Mouse (Mus musculus) frontal cortex, adult 2 months (tissue): ENCODE measurements around the gene Glp1r. TPM values are rescaled to one million over a fixed set of nuclear protein-coding genes. Genes with fewer than 3 reads are reported as not detected.

Experiments
- DNase-seq, 2 experiments: peaks; one replicate each; pipeline ENCODE4 v3.0.0; 2022; ENCODE audit warnings: low spot score in 1 of 2; ENCODE audit errors: extremely low spot score in 1 of 2
- polyA plus RNA-seq: library from polyadenylated mRNA; depleted of rRNA; stranded (reverse); fragments of >200 nt; gene quantifications from 2 replicates; pipeline ENCODE4 v1.2.3, GENCODE M21; 2012; rRNA removed

The Glp1r gene
- 0.70 and 0.74 TPM in 2 replicates for polyA plus RNA-seq

GRCm38 (mm10) chr17:30901627-30902026, at the start of gene Glp1r:
Glp1r (plus strand) TSS chr17:30901817.
- no peak for DNase-seq

DNA sequence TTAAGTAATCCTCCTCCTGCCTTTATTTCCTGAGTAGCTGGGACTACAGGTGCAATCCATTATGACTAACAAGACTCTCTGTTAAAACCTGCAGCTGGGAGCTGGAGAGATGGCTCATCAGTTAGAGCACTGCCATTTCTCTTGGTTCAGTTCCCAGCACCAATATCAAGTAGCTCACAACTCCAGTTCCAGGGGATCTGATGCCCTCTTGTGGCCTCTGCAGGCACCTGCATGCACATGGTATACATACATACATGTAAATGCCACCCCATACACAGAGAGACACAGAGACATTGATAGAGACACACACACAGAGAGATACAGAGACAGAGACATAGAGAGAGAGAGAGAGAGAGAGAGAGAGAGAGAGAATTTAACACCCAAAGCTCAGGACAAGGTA, 49.3 kb upstream of the Glp1r start:
- no peak for DNase-seq

GRCm38 (mm10) chr17:30857347-30857746, 44.3 kb upstream of the Glp1r start:
- DNase-seq = no peak

DNA sequence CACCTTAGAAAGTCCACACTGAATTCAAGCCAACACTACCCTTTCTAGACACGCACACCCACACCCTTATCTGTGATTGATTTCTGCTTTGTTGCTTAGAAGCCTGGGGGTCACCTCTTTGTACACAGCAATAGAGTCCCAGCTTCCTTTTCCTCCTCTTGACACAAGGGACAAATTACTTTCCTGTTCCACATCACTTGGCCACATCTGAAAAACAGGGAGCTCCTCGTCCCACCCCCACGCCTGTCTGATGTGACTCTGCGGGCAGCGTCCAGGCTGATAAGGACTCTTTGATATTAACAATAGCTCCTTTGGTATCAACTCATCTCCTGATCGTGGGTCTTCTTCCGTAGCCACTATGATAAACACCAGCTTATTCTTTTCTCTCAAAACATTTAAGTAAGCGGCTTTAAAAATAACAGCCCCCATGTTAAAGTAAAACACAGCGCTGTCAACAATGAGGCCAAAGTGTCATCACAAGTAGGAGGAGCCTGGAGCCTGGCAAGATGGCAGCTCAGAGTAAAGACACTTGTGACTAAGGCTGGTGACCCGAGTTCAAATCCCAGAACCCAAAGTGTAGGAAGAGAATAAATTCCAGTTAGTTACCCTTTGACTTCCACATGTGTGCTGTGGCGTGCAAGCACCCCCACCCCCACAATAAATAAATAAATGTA, 42.9 kb upstream of the Glp1r start:
- DNase-seq = no peak

- DNase-seq = no peak
Measured at GRCm38 (mm10) chr17:30859989-30860585, 41.5 kb upstream of the Glp1r start.

GRCm38 (mm10) chr17:30860606-30861005, 41.0 kb upstream of the Glp1r start:
- no peak for DNase-seq

DNA sequence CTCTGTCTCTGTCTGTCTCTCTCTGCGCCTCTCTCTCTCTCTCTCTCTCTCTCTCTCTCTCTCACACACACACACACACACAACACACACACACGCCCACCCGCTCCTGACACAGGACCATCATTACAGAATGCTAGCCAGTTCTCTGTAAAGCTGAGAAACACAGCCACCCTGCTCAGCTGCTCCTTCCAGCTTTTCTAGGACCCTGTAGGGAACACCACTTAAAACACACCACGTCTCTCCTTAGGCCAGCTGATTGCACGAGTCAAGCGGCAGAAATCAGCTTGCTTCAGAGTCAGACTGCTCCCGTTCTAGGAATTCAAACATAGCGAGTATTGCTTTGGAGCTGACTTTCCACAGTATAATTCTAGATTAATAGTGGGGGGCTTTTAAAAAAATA, 35.3 kb upstream of the Glp1r start:
- peak; percentile 11 to 22 for DNase-seq

- peak in 1 of 2 experiments; percentile 45 for DNase-seq
Measured at GRCm38 (mm10) chr17:30866966-30867365, 34.7 kb upstream of the Glp1r start.

- DNase-seq = no peak
Measured at GRCm38 (mm10) chr17:30871040-30871439, 30.6 kb upstream of the Glp1r start.

- DNase-seq = no peak
Measured at GRCm38 (mm10) chr17:30874276-30874675, 27.3 kb upstream of the Glp1r start.

DNA sequence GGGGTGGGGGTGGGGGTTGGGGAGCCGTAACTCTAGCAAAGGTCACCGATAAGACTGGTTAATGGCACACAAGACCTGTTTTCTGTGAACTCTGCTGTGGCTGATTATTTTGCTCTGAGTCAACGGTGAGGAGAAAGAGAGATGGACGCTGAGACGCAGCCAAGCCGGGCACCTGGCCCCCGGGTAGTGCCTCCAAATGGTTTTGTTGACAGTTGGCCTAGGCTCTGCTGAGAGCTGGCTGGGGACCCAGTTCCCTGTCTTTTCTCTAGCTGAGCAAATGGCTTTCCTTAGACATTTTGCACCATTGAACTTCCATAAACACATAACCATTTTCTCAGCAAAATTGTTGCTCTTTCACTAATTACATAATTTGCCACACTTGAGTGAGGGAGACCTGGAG, 24.2 kb upstream of the Glp1r start:
- no peak for DNase-seq

- DNase-seq = no peak
Measured at GRCm38 (mm10) chr17:30878626-30879025, 23.0 kb upstream of the Glp1r start.

GRCm38 (mm10) chr17:30880391-30880790, 21.2 kb upstream of the Glp1r start:
- no peak for DNase-seq

- no peak for DNase-seq
Measured at GRCm38 (mm10) chr17:30881001-30881400, 20.6 kb upstream of the Glp1r start.

DNA sequence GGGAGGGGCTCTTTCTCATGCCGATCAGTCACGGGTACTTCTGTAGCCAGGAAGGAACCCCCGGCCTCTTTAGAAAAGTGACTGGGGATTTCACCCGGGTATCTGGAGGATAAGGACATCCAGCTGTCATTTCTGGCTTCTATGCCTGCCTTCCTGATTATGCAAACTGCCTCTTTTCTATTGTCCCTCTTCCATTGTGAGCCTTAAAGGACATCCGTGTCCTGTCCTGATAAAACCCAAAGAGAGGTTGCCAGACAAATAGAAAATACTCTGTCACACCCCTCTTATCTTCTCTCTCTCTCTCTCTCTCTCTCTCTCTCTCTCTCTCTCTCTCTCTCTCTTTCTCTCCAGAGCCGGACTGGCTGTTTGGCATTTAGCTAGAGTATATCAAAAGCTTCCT, 19.4 kb upstream of the Glp1r start:
- DNase-seq = no peak

GRCm38 (mm10) chr17:30883534-30883933, 18.1 kb upstream of the Glp1r start:
- no peak for DNase-seq

DNA sequence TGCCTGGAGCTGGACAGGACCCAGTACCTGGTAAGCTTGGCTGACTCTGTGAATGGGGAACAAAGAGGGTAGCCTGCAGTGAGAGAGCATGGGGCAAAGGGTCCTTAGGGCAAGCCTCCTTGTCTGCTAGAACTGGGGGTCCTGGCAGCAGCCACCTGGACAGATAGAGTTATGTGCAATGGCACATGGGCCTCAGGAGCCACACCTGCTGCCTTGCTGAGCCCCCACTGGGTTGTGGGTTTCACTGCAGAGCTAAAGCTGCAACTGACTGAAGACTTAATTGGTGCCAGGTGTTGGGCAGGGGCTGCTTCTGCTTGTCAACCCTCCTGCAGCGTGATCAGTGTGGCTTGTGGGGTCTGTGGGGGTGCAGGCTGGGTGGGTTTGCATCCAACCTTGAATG, 9.5 kb upstream of the Glp1r start:
- DNase-seq = no peak

GRCm38 (mm10) chr17:30892730-30893129, 8.9 kb upstream of the Glp1r start:
- DNase-seq = peak in 1 of 2 experiments; percentile 18

GRCm38 (mm10) chr17:30897075-30897474, 4.5 kb upstream of the Glp1r start:
- DNase-seq = no peak

DNA sequence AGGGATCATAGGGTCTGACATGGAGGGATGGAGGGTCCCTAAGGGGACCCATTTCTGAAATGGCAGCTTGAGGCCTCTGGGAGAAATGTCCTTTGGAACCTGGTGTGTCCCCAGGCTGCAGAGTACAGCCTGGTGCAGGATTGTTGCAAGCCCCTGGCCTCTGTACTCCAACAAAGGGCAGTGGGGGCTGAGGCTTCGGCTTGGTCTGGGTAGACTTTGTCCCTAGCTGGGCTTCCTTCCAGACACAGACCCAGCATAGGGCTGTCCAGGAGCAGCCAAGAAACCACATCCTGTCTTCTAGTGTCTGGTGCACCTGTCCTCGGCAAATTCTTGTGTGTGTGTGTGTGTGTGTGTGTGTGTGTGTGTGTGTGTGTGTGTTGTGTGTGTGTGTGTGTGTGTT, 2.5 kb downstream of the Glp1r start:
- DNase-seq = no peak

DNA sequence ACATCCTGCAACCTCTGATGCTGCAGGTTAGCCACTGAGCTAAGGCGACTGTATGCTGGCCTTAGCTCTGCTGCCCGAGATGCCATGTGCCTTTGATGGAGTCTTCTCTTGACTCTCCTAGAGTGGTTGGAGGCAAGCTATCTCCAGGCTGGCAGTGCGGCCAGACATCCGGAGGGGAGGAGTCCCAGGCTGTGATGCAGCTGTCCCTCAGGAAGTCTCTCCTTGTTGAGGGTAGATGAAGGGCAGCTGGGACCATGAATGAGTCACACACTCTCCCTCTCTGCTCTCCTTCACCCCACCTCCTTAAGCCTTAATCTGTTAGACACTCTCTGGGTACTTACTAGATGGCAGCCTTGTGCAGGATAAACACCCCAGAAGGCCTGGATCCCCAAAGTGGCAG, 6.0 kb downstream of the Glp1r start:
- no peak for DNase-seq
